Mouse (Mus musculus): ENCODE measurements around the gene Plin3. TPM values are rescaled to one million over a fixed set of nuclear protein-coding genes. Genes with fewer than 3 reads are reported as not detected.

Plin3 gene
- total RNA-seq, 2 experiments from 2014 or later = 35.3 to 39.1 TPM

GRCm38 (mm10) chr17:56302363-56302996 lies 9.8 kb upstream of the Plin3 start:
- no peak for DNase-seq

- DNase-seq = no peak
Measured at GRCm38 (mm10) chr17:56300186-56300585, 7.5 kb upstream of the Plin3 start, which contains the start of gene Arrdc5. TSS of gene Arrdc5 (minus strand) at chr17:56300286.

- no peak for DNase-seq
Measured at GRCm38 (mm10) chr17:56298238-56298637, 5.6 kb upstream of the Plin3 start.

- no peak for DNase-seq
Measured at GRCm38 (mm10) chr17:56296201-56296600, 3.5 kb upstream of the Plin3 start.

- DNase-seq = no peak
Measured at GRCm38 (mm10) chr17:56294241-56294640, 1.6 kb upstream of the Plin3 start.

GRCm38 (mm10) chr17:56293291-56293690 lies 618 bp upstream of the Plin3 start:
- no peak for DNase-seq

GRCm38 (mm10) chr17:56291826-56292475 lies 722 bp downstream of the Plin3 start:
- DNase-seq = no peak

GRCm38 (mm10) chr17:56291171-56291511 lies 1.5 kb downstream of the Plin3 start:
- DNase-seq = peak; percentile 91

GRCm38 (mm10) chr17:56290388-56291170 lies 2.1 kb downstream of the Plin3 start:
- DNase-seq = peak; percentile 95

GRCm38 (mm10) chr17:56289371-56290331 lies 3.0 kb downstream of the Plin3 start:
- peak; percentile 30 for DNase-seq

- no peak for DNase-seq
Measured at GRCm38 (mm10) chr17:56288866-56289265, 3.8 kb downstream of the Plin3 start.

- DNase-seq = no peak
Measured at GRCm38 (mm10) chr17:56287830-56288229, 4.8 kb downstream of the Plin3 start.

- DNase-seq = peak; percentile 41
Measured at GRCm38 (mm10) chr17:56285995-56286394, 6.7 kb downstream of the Plin3 start.

- no peak for DNase-seq
Measured at GRCm38 (mm10) chr17:56283316-56283715, 9.4 kb downstream of the Plin3 start.

- DNase-seq = no peak
Measured at GRCm38 (mm10) chr17:56282802-56283201, 9.9 kb downstream of the Plin3 start.

- no peak for DNase-seq
Measured at GRCm38 (mm10) chr17:56281193-56281592, 11.5 kb downstream of the Plin3 start.

- peak; percentile 70 for DNase-seq
Measured at GRCm38 (mm10) chr17:56279481-56280155, 13.1 kb downstream of the Plin3 start.

- no peak for DNase-seq
Measured at GRCm38 (mm10) chr17:56278340-56278739, 14.3 kb downstream of the Plin3 start.

GRCm38 (mm10) chr17:56277567-56277893 lies 15.1 kb downstream of the Plin3 start:
- DNase-seq = no peak

- peak; percentile 95 for DNase-seq
Measured at GRCm38 (mm10) chr17:56276643-56277566, 15.8 kb downstream of the Plin3 start, which contains the start of gene Ticam1. TSS of gene Ticam1 (minus strand) at chr17:56276786.
